Mouse (Mus musculus): Measurements from ENCODE around the gene Proca1. TPM values are rescaled to one million over a fixed set of nuclear protein-coding genes. Genes with fewer than 3 reads are reported as not detected.

The Proca1 gene
- polyA plus RNA-seq, 2 experiments: 1.9 to 2.1 TPM

GRCm38 (mm10) chr11:78152299-78153231, 40.6 kb upstream of the Proca1 start:
- H3K9me3 ChIP-seq (ENCODE audit: control insufficient read depth, low read length): no peaks in the 10 kb centered on the region
- H3K27me3 ChIP-seq (ENCODE audit: control insufficient read depth, insufficient read depth, low read length): no peaks in the 10 kb centered on the region
- H3K36me3 ChIP-seq (ENCODE audit: control insufficient read depth, insufficient read depth, low read length): peaks cover 84% of the 10 kb centered on the region
- DNase-seq (ENCODE audit: low spot score) (peak; percentile 44), ATAC-seq (ENCODE audit: low FRiP score, low read depth) (no peak)
- H3K27ac ChIP-seq (replicated peaks; ENCODE audit: low read depth, low read length): peak overlapping the region; percentile 38; the same call in 1 of the 2 replicates
- peaks cover 11% of the 10 kb centered on the region for H3K4me1 ChIP-seq (ENCODE audit: control insufficient read depth, insufficient read depth, low read length)
- no peak overlapping the region for H3K4me2 ChIP-seq (replicated peaks; ENCODE audit: low read depth, low read length, severe bottlenecking)
- H3K9ac ChIP-seq (ENCODE audit: low read depth, low read length, severe bottlenecking): no peak overlapping the region; the same call in 1 of the 2 replicates
- H3K4me3 ChIP-seq (replicated peaks; ENCODE audit: low read length): no peak overlapping the region
- TF ChIP-seq POLR2A (IDR thresholded peaks at IDR 0.05; ENCODE audit: borderline replicate concordance, extremely low read depth, insufficient read depth, insufficient read length): no peak
- WGBS: 49% methylated on average over 9 of the region's 9 CpGs

DNA sequence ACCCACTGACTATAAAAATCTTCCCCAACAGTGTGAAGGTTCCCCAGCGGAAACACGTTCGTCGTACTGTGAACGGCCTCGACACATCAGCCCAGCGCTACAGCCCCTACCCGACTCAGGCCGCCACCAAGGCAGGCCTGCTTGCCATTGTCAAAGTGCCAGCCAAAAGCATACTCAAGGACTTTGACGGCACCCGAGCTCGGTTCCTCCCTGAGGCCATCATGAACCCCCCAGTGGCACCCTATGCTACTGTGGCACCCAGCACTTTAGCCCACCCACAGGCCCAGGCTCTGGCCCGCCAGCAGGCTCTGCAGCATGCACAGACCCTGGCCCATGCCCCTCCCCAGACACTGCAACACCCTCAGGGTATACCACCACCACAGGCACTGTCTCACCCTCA, 39.4 kb upstream of the Proca1 start:
- no peak for DNase-seq (ENCODE audit: low spot score)
- H3K9ac ChIP-seq (ENCODE audit: low read depth, low read length, severe bottlenecking): no peak overlapping the region
- no peak for ATAC-seq (ENCODE audit: low FRiP score, low read depth)

GRCm38 (mm10) chr11:78155674-78156073, 37.5 kb upstream of the Proca1 start:
- ATAC-seq (ENCODE audit: low FRiP score, low read depth): no peak
- Histone ChIP-seq H3K36me3 (ENCODE audit: control insufficient read depth, insufficient read depth, low read length) (peaks cover 91% of the 10 kb centered on the region), H3K4me3 (replicated peaks; ENCODE audit: low read length) (no peak overlapping the region), H3K4me2 (replicated peaks; ENCODE audit: low read depth, low read length, severe bottlenecking) (no peak overlapping the region), H3K27ac (replicated peaks; ENCODE audit: low read depth, low read length) (no peak overlapping the region), H3K4me1 (ENCODE audit: control insufficient read depth, insufficient read depth, low read length) (peaks cover 11% of the 10 kb centered on the region), H3K9ac (ENCODE audit: low read depth, low read length, severe bottlenecking) (no peak overlapping the region), H3K9me3 (ENCODE audit: control insufficient read depth, low read length) (no peaks in the 10 kb centered on the region), H3K27me3 (ENCODE audit: control insufficient read depth, insufficient read depth, low read length) (no peaks in the 10 kb centered on the region)
- no peak for TF ChIP-seq POLR2A (IDR thresholded peaks at IDR 0.05; ENCODE audit: borderline replicate concordance, extremely low read depth, insufficient read depth, insufficient read length)
- no peak for DNase-seq (ENCODE audit: low spot score)
- WGBS: 78% methylated on average over 5 of the region's 5 CpGs

More for the DNA sequence above, 39.4 kb upstream of the Proca1 start:
- Histone ChIP-seq H3K4me2 (replicated peaks; ENCODE audit: low read depth, low read length, severe bottlenecking) (no peak overlapping the region), H3K36me3 (ENCODE audit: control insufficient read depth, insufficient read depth, low read length) (peaks cover 88% of the 10 kb centered on the region), H3K4me1 (ENCODE audit: control insufficient read depth, insufficient read depth, low read length) (peaks cover 11% of the 10 kb centered on the region), H3K9me3 (ENCODE audit: control insufficient read depth, low read length) (no peaks in the 10 kb centered on the region), H3K4me3 (replicated peaks; ENCODE audit: low read length) (no peak overlapping the region), H3K27me3 (ENCODE audit: control insufficient read depth, insufficient read depth, low read length) (no peaks in the 10 kb centered on the region), H3K27ac (replicated peaks; ENCODE audit: low read depth, low read length) (no peak overlapping the region)
- WGBS: 78% methylated on average over 13 of the region's 13 CpGs
- TF ChIP-seq POLR2A (IDR thresholded peaks at IDR 0.05; ENCODE audit: borderline replicate concordance, extremely low read depth, insufficient read depth, insufficient read length): no peak

GRCm38 (mm10) chr11:78156156-78156699, 37.0 kb upstream of the Proca1 start:
- Histone ChIP-seq H3K36me3 (ENCODE audit: control insufficient read depth, insufficient read depth, low read length) (peaks cover 91% of the 10 kb centered on the region), H3K4me2 (replicated peaks; ENCODE audit: low read depth, low read length, severe bottlenecking) (no peak overlapping the region), H3K27ac (replicated peaks; ENCODE audit: low read depth, low read length) (no peak overlapping the region), H3K9me3 (ENCODE audit: control insufficient read depth, low read length) (no peaks in the 10 kb centered on the region), H3K27me3 (ENCODE audit: control insufficient read depth, insufficient read depth, low read length) (no peaks in the 10 kb centered on the region), H3K9ac (ENCODE audit: low read depth, low read length, severe bottlenecking) (no peak overlapping the region), H3K4me1 (ENCODE audit: control insufficient read depth, insufficient read depth, low read length) (peaks cover 11% of the 10 kb centered on the region), H3K4me3 (replicated peaks; ENCODE audit: low read length) (no peak overlapping the region)
- ATAC-seq (ENCODE audit: low FRiP score, low read depth): no peak
- no peak for TF ChIP-seq POLR2A (IDR thresholded peaks at IDR 0.05; ENCODE audit: borderline replicate concordance, extremely low read depth, insufficient read depth, insufficient read length)
- 67% methylated on average over 6 of the region's 6 CpGs for WGBS
- no peak for DNase-seq (ENCODE audit: low spot score)

GRCm38 (mm10) chr11:78159096-78159495, 34.1 kb upstream of the Proca1 start:
- Histone ChIP-seq H3K4me2 (replicated peaks; ENCODE audit: low read depth, low read length, severe bottlenecking) (no peak overlapping the region), H3K4me1 (ENCODE audit: control insufficient read depth, insufficient read depth, low read length) (peaks cover 20% of the 10 kb centered on the region), H3K36me3 (ENCODE audit: control insufficient read depth, insufficient read depth, low read length) (peaks cover 86% of the 10 kb centered on the region), H3K4me3 (replicated peaks; ENCODE audit: low read length) (no peak overlapping the region), H3K9ac (ENCODE audit: low read depth, low read length, severe bottlenecking) (no peak overlapping the region), H3K27me3 (ENCODE audit: control insufficient read depth, insufficient read depth, low read length) (no peaks in the 10 kb centered on the region), H3K27ac (replicated peaks; ENCODE audit: low read depth, low read length) (no peak overlapping the region), H3K9me3 (ENCODE audit: control insufficient read depth, low read length) (no peaks in the 10 kb centered on the region)
- TF ChIP-seq POLR2A (IDR thresholded peaks at IDR 0.05; ENCODE audit: borderline replicate concordance, extremely low read depth, insufficient read depth, insufficient read length): no peak
- 33% methylated on average over 2 of the region's 2 CpGs for WGBS
- no peak for ATAC-seq (ENCODE audit: low FRiP score, low read depth)
- DNase-seq (ENCODE audit: low spot score): peak; percentile 91
